Comparison of ENCODE assay signal across 30 mouse cellular contexts in genomic region chr9:59955199-59955598, GRCm38 (mm10). TPM values are rescaled to one million over a fixed set of nuclear protein-coding genes. Genes with fewer than 3 reads are reported as not detected.
DNase-seq lines count a peak whose midpoint lies in the region; ATAC-seq and TF ChIP-seq lines count a peak whose summit lies in the region.
"Had no signal": no experiment of that assay in that cellular context is flagged by ENCODE, and none has a peak within 500 bp of the region (broad histone marks: within the 10 kb centered on the region; RNA-seq: fewer than 3 reads in every experiment).

No protein-coding gene starts in this region.

- 49% methylated on average over 3 of the region's 3 CpGs for WGBS in heart, embryonic 12.5 days
- WGBS in intestine, embryonic 15.5 days = 37% methylated on average over 3 of the region's 3 CpGs
- WGBS in intestine, postnatal 0 days = 22% methylated on average over 3 of the region's 3 CpGs
- WGBS in limb, embryonic 14.5 days = 21% methylated on average over 3 of the region's 3 CpGs

- peaks cover 22% of the 10 kb centered on the region for H3K4me1 ChIP-seq in heart, embryonic 12.5 days (replicated peaks)
- peaks cover 26% of the 10 kb centered on the region for H3K4me1 ChIP-seq in intestine, embryonic 15.5 days (replicated peaks)
- 0 out of 2 replicates have a peak, but pooled peaks cover 6% of the 10 kb centered on the region for H3K4me1 ChIP-seq in intestine, postnatal 0 days (replicated peaks; ENCODE audit: control insufficient read depth, insufficient read depth, low read length)
- 0 out of 2 replicates have a peak, but pooled peaks cover 3% of the 10 kb centered on the region for H3K4me1 ChIP-seq in limb, embryonic 14.5 days (ENCODE audit: control insufficient read depth, insufficient read depth, low read length)
- H3K4me1 ChIP-seq: forebrain, embryonic 13.5 days; hindbrain, embryonic 13.5 days had no signal

- H3K4me2 ChIP-seq in heart, embryonic 12.5 days = no peak overlapping the region
- no peak overlapping the region for H3K4me2 ChIP-seq in intestine, embryonic 15.5 days (replicated peaks)
- no peak overlapping the region for H3K4me2 ChIP-seq in intestine, postnatal 0 days (replicated peaks; ENCODE audit: low read depth)
- H3K4me2 ChIP-seq in limb, embryonic 14.5 days (replicated peaks; ENCODE audit: low read depth, low read length, severe bottlenecking) = no peak overlapping the region
- H3K4me2 ChIP-seq: forebrain, embryonic 13.5 days; heart, embryonic 11.5 days; hindbrain, embryonic 13.5 days; lung, embryonic 15.5 days; neural tube, embryonic 12.5 days had no signal

- peak overlapping the region; percentile 60; the same call in 1 of the 2 replicates for H3K27ac ChIP-seq in heart, embryonic 12.5 days (ENCODE audit: poor library complexity, severe bottlenecking)
- peak overlapping the region; percentile 70 for H3K27ac ChIP-seq in intestine, embryonic 15.5 days
- H3K27ac ChIP-seq in intestine, postnatal 0 days (ENCODE audit: low read depth, low read length) = no peak overlapping the region
- peak overlapping the region; percentile 27 for H3K27ac ChIP-seq in limb, embryonic 14.5 days (replicated peaks; ENCODE audit: low read depth, low read length)
- H3K27ac ChIP-seq: forebrain, embryonic 13.5 days; hindbrain, embryonic 13.5 days; left cerebral cortex, adult 2 months; liver, embryonic 14.5 days; lung, embryonic 15.5 days; neural tube, embryonic 12.5 days had no signal

- no peak overlapping the region for H3K4me3 ChIP-seq in heart, embryonic 12.5 days
- no peak overlapping the region for H3K4me3 ChIP-seq in intestine, embryonic 15.5 days (replicated peaks)
- H3K4me3 ChIP-seq in intestine, postnatal 0 days (ENCODE audit: low read depth, low read length) = no peak overlapping the region
- H3K4me3 ChIP-seq in limb, embryonic 14.5 days (replicated peaks; ENCODE audit: low read length) = no peak overlapping the region
- H3K4me3 ChIP-seq: erythroblast, embryonic 14.5 days; forebrain, embryonic 13.5 days; hindbrain, embryonic 13.5 days; left cerebral cortex, adult 2 months; lung, embryonic 15.5 days; neural tube, embryonic 12.5 days had no signal

- no peak overlapping the region for H3K9ac ChIP-seq in heart, embryonic 12.5 days
- no peak overlapping the region for H3K9ac ChIP-seq in intestine, embryonic 15.5 days
- H3K9ac ChIP-seq in intestine, postnatal 0 days (ENCODE audit: low read depth, low read length) = no peak overlapping the region
- no peak overlapping the region for H3K9ac ChIP-seq in limb, embryonic 14.5 days (ENCODE audit: low read depth, low read length, severe bottlenecking)
- H3K9ac ChIP-seq: forebrain, embryonic 13.5 days; hindbrain, embryonic 13.5 days; liver, embryonic 14.5 days; lung, embryonic 15.5 days; neural tube, embryonic 12.5 days had no signal

- intact Hi-C loops in heart, postnatal 10 days (cut with DNase I) = no loop called here

- no peaks in the 10 kb centered on the region for H3K9me3 ChIP-seq in heart, embryonic 12.5 days (replicated peaks)
- H3K9me3 ChIP-seq in intestine, embryonic 15.5 days = no peaks in the 10 kb centered on the region
- H3K9me3 ChIP-seq in intestine, postnatal 0 days (ENCODE audit: control insufficient read depth) = no peaks in the 10 kb centered on the region
- H3K9me3 ChIP-seq in limb, embryonic 14.5 days (ENCODE audit: control insufficient read depth, low read length) = no peaks in the 10 kb centered on the region
- H3K9me3 ChIP-seq: forebrain, embryonic 13.5 days; hindbrain, embryonic 13.5 days; lung, embryonic 15.5 days; neural tube, embryonic 12.5 days had no signal

- TF ChIP-seq POLR2A in limb, embryonic 14.5 days (IDR thresholded peaks at IDR 0.05; ENCODE audit: borderline replicate concordance, extremely low read depth, insufficient read depth, insufficient read length) = no peak

- ATAC-seq in heart, embryonic 12.5 days (ENCODE audit: insufficient number of reproducible peaks, low FRiP score) = no peak
- no peak for ATAC-seq in intestine, embryonic 15.5 days
- no peak for ATAC-seq in intestine, postnatal 0 days
- ATAC-seq in limb, embryonic 14.5 days (ENCODE audit: low FRiP score, low read depth) = peak; percentile 45; the same call in 1 of the 2 replicates
- ATAC-seq: CD4-positive, CD25-positive, alpha-beta regulatory T cell, adult 4 months; forebrain, embryonic 13.5 days had no signal

- no peak for TF ChIP-seq CTCF in intestine, postnatal 0 days (IDR thresholded peaks at IDR 0.05; ENCODE audit: low read depth)

- no peak for DNase-seq in heart, postnatal 10 days
- DNase-seq in limb, embryonic 14.5 days (ENCODE audit: low spot score) = no peak
- DNase-seq in cerebellum, adult 9-10 months = no peak
- DNase-seq in left cerebral cortex, adult 8-10 months (ENCODE audit: low spot score in 2 of 2) = no peak
- DNase-seq: adrenal gland, postnatal 14 days; cerebellum, adult 8-10 months; gastrocnemius, postnatal 36 days; kidney, adult 8-10 months; kidney, postnatal 10 days; left cerebral cortex, postnatal 4 days; lung, postnatal 4 days; midbrain, embryonic 14.5 days; thymus, adult 18-20 months; thymus, postnatal 4 days had no signal

- no peaks in the 10 kb centered on the region for H3K27me3 ChIP-seq in heart, embryonic 12.5 days (replicated peaks)
- H3K27me3 ChIP-seq in intestine, embryonic 15.5 days (replicated peaks) = no peaks in the 10 kb centered on the region
- H3K27me3 ChIP-seq in intestine, postnatal 0 days (replicated peaks; ENCODE audit: control insufficient read depth, insufficient read depth, low read length) = no peaks in the 10 kb centered on the region
- no peaks in the 10 kb centered on the region for H3K27me3 ChIP-seq in limb, embryonic 14.5 days (ENCODE audit: control insufficient read depth, insufficient read depth, low read length)
- H3K27me3 ChIP-seq: forebrain, embryonic 13.5 days; hindbrain, embryonic 13.5 days; lung, embryonic 15.5 days; neural tube, embryonic 12.5 days had no signal

- no peaks in the 10 kb centered on the region for H3K36me3 ChIP-seq in heart, embryonic 12.5 days
- no peaks in the 10 kb centered on the region for H3K36me3 ChIP-seq in intestine, embryonic 15.5 days
- H3K36me3 ChIP-seq in intestine, postnatal 0 days (ENCODE audit: control insufficient read depth, insufficient read depth) = no peaks in the 10 kb centered on the region
- H3K36me3 ChIP-seq in limb, embryonic 14.5 days (ENCODE audit: control insufficient read depth, insufficient read depth, low read length) = no peaks in the 10 kb centered on the region
- H3K36me3 ChIP-seq: hindbrain, embryonic 13.5 days; lung, embryonic 15.5 days; neural tube, embryonic 12.5 days had no signal

RNA-seq across cellular contexts. Expression of gene Nr2e3, which starts 5.3 kb away (rescaled TPM):
- polyA plus RNA-seq in heart, embryonic 12.5 days (2016; fragmentation: Nextera tagmentation; extraction: Ambion mirVana) = 0.09 TPM in 1 of 2 replicates, not detected in the other
- total RNA-seq in heart, postnatal 10 days (2021) = not detected
- polyA plus RNA-seq in intestine, embryonic 15.5 days (2015; fragmentation: Nextera tagmentation; extraction: Ambion mirVana) = 8.0 and 9.0 TPM in 2 replicates
- 42.0 and 48.5 TPM in 2 replicates for polyA plus RNA-seq in intestine, postnatal 0 days (2015; fragmentation: Nextera tagmentation; extraction: Ambion mirVana)
- 2.3 and 2.7 TPM in 2 replicates for polyA plus RNA-seq in limb, embryonic 14.5 days (2012; rRNA removed)
- 1.8 and 2.1 TPM in 2 replicates for polyA plus RNA-seq in limb, embryonic 14.5 days (2014; fragmentation: Nextera tagmentation; extraction: Ambion mirVana)
- total RNA-seq in left cerebral cortex, adult 8-10 months (2022) = not detected
- total RNA-seq: adrenal gland, postnatal 14 days; gastrocnemius, adult 18-20 months; gastrocnemius, postnatal 36 days; layer of hippocampus, postnatal 10 days; left cerebral cortex, adult 2 months; left cerebral cortex, postnatal 4 days; megakaryocyte-erythroid progenitor cell, adult 5-6 weeks had no signal
- polyA plus RNA-seq: CD4-positive, CD25-positive, alpha-beta regulatory T cell, adult 4 months; erythroblast, embryonic 14.5 days; forebrain, embryonic 13.5 days; heart, embryonic 11.5 days; hindbrain, embryonic 13.5 days; liver, embryonic 14.5 days; lung, embryonic 15.5 days; midbrain, embryonic 14.5 days; spleen, adult 2 months had no signal
